Mouse (Mus musculus): ENCODE results near the gene Smyd3. TPM values are rescaled to one million over a fixed set of nuclear protein-coding genes. Genes with fewer than 3 reads are reported as not detected.

Gene Smyd3
- polyA plus RNA-seq, 1 experiment = 19.9 TPM

- H3K4me1 ChIP-seq (ENCODE audit: control insufficient read depth, insufficient read depth, low read length) = no peaks in the 10 kb centered on the region
- H3K4me3 ChIP-seq (ENCODE audit: insufficient read depth, low read length) = no peak overlapping the region
- TF ChIP-seq POLR2A (IDR thresholded peaks at IDR 0.05; ENCODE audit: borderline replicate concordance, low read depth, low read length) = no peak
- TF ChIP-seq CTCF (IDR thresholded peaks at IDR 0.05; ENCODE audit: low read depth, low read length) = no peak
- no peak overlapping the region for H3K27ac ChIP-seq (ENCODE audit: insufficient read depth, low read depth, low read length)
These were observed 263.3 kb downstream of the Smyd3 start for GRCm38 (mm10) chr1:179254531-179254930.

- Histone ChIP-seq H3K4me1 (ENCODE audit: control insufficient read depth, insufficient read depth, low read length) (no peaks in the 10 kb centered on the region), H3K4me3 (ENCODE audit: insufficient read depth, low read length) (no peak overlapping the region), H3K27ac (ENCODE audit: insufficient read depth, low read depth, low read length) (no peak overlapping the region)
- no peak for TF ChIP-seq CTCF (IDR thresholded peaks at IDR 0.05; ENCODE audit: low read depth, low read length)
- no peak for TF ChIP-seq POLR2A (IDR thresholded peaks at IDR 0.05; ENCODE audit: borderline replicate concordance, low read depth, low read length)
These were observed 265.2 kb downstream of the Smyd3 start for GRCm38 (mm10) chr1:179252611-179253010.

GRCm38 (mm10) chr1:179250388-179250787 lies 267.5 kb downstream of the Smyd3 start:
- Histone ChIP-seq H3K27ac (ENCODE audit: insufficient read depth, low read depth, low read length) (no peak overlapping the region), H3K4me1 (ENCODE audit: control insufficient read depth, insufficient read depth, low read length) (no peaks in the 10 kb centered on the region), H3K4me3 (ENCODE audit: insufficient read depth, low read length) (no peak overlapping the region)
- TF ChIP-seq CTCF (IDR thresholded peaks at IDR 0.05; ENCODE audit: low read depth, low read length) = no peak
- no peak for TF ChIP-seq POLR2A (IDR thresholded peaks at IDR 0.05; ENCODE audit: borderline replicate concordance, low read depth, low read length)

GRCm38 (mm10) chr1:179243554-179243953 lies 274.3 kb downstream of the Smyd3 start:
- TF ChIP-seq CTCF (IDR thresholded peaks at IDR 0.05; ENCODE audit: low read depth, low read length) = no peak
- TF ChIP-seq POLR2A (IDR thresholded peaks at IDR 0.05; ENCODE audit: borderline replicate concordance, low read depth, low read length) = no peak
- no peak overlapping the region for H3K27ac ChIP-seq (ENCODE audit: insufficient read depth, low read depth, low read length)
- no peak overlapping the region for H3K4me3 ChIP-seq (ENCODE audit: insufficient read depth, low read length)
- H3K4me1 ChIP-seq (ENCODE audit: control insufficient read depth, insufficient read depth, low read length) = no peaks in the 10 kb centered on the region

GRCm38 (mm10) chr1:179240663-179241279 lies 277.1 kb downstream of the Smyd3 start:
- no peaks in the 10 kb centered on the region for H3K4me1 ChIP-seq (ENCODE audit: control insufficient read depth, insufficient read depth, low read length)
- H3K4me3 ChIP-seq (ENCODE audit: insufficient read depth, low read length) = no peak overlapping the region
- H3K27ac ChIP-seq (ENCODE audit: insufficient read depth, low read depth, low read length) = no peak overlapping the region
- TF ChIP-seq CTCF (IDR thresholded peaks at IDR 0.05; ENCODE audit: low read depth, low read length) = no peak
- TF ChIP-seq POLR2A (IDR thresholded peaks at IDR 0.05; ENCODE audit: borderline replicate concordance, low read depth, low read length) = no peak

- TF ChIP-seq POLR2A (IDR thresholded peaks at IDR 0.05; ENCODE audit: borderline replicate concordance, low read depth, low read length) = no peak
- TF ChIP-seq CTCF (IDR thresholded peaks at IDR 0.05; ENCODE audit: low read depth, low read length) = no peak
- Histone ChIP-seq H3K27ac (ENCODE audit: insufficient read depth, low read depth, low read length) (no peak overlapping the region), H3K4me3 (ENCODE audit: insufficient read depth, low read length) (no peak overlapping the region)
These were observed 279.2 kb downstream of the Smyd3 start for GRCm38 (mm10) chr1:179238639-179239038.

GRCm38 (mm10) chr1:179237989-179238388 lies 279.9 kb downstream of the Smyd3 start:
- Histone ChIP-seq H3K27ac (ENCODE audit: insufficient read depth, low read depth, low read length) (no peak overlapping the region), H3K4me3 (ENCODE audit: insufficient read depth, low read length) (no peak overlapping the region)
- TF ChIP-seq POLR2A (IDR thresholded peaks at IDR 0.05; ENCODE audit: borderline replicate concordance, low read depth, low read length) (no peak), CTCF (IDR thresholded peaks at IDR 0.05; ENCODE audit: low read depth, low read length) (no peak)

More at GRCm38 (mm10) chr1:179238639-179239038, 279.2 kb downstream of the Smyd3 start:
- H3K4me1 ChIP-seq (ENCODE audit: control insufficient read depth, insufficient read depth, low read length) = no peaks in the 10 kb centered on the region

GRCm38 (mm10) chr1:179236217-179236840 lies 281.5 kb downstream of the Smyd3 start:
- peaks cover 5% of the 10 kb centered on the region for H3K4me1 ChIP-seq (ENCODE audit: control insufficient read depth, insufficient read depth, low read length)
- no peak for TF ChIP-seq CTCF (IDR thresholded peaks at IDR 0.05; ENCODE audit: low read depth, low read length)
- no peak for TF ChIP-seq POLR2A (IDR thresholded peaks at IDR 0.05; ENCODE audit: borderline replicate concordance, low read depth, low read length)
- no peak overlapping the region for H3K4me3 ChIP-seq (ENCODE audit: insufficient read depth, low read length)
- H3K27ac ChIP-seq (ENCODE audit: insufficient read depth, low read depth, low read length) = no peak overlapping the region

More at GRCm38 (mm10) chr1:179237989-179238388, 279.9 kb downstream of the Smyd3 start:
- H3K4me1 ChIP-seq (ENCODE audit: control insufficient read depth, insufficient read depth, low read length) = no peaks in the 10 kb centered on the region

- H3K4me1 ChIP-seq (ENCODE audit: control insufficient read depth, insufficient read depth, low read length) = peaks cover 5% of the 10 kb centered on the region
- peak overlapping the region; percentile 66 for H3K27ac ChIP-seq (ENCODE audit: insufficient read depth, low read depth, low read length)
- TF ChIP-seq CTCF (IDR thresholded peaks at IDR 0.05; ENCODE audit: low read depth, low read length) (peak; percentile 70), POLR2A (IDR thresholded peaks at IDR 0.05; ENCODE audit: borderline replicate concordance, low read depth, low read length) (no peak)
- H3K4me3 ChIP-seq (ENCODE audit: insufficient read depth, low read length) = no peak overlapping the region
These were observed 285.8 kb downstream of the Smyd3 start for GRCm38 (mm10) chr1:179231777-179232661.

Measured in bone marrow macrophage, adult 2 months (primary cell).